Mouse (Mus musculus): ENCODE results near the gene C1qtnf6.

GRCm38 (mm10) chr15:78549189-78549734 lies 18.0 kb upstream of the C1qtnf6 start:
- TF ChIP-seq CTCF (IDR thresholded peaks at IDR 0.05; ENCODE audit: extremely low read depth, insufficient read depth, insufficient read length, insufficient replicate concordance): no peak
- TF ChIP-seq POLR2A (IDR thresholded peaks at IDR 0.05; ENCODE audit: low read depth, low read length): no peak

Data from spleen, adult 2 months (tissue).